Mouse (Mus musculus) hindlimb bud, embryonic 11.5 days (tissue): Measurements from ENCODE around the gene Chrnd.

Experiments used
- DNase-seq: peaks from one replicate; pipeline ENCODE4 v3.0.0-alpha.2; 2012; ENCODE audit warnings: low read depth, low spot score; ENCODE audit errors: extremely low spot score

Chrnd gene

DNA sequence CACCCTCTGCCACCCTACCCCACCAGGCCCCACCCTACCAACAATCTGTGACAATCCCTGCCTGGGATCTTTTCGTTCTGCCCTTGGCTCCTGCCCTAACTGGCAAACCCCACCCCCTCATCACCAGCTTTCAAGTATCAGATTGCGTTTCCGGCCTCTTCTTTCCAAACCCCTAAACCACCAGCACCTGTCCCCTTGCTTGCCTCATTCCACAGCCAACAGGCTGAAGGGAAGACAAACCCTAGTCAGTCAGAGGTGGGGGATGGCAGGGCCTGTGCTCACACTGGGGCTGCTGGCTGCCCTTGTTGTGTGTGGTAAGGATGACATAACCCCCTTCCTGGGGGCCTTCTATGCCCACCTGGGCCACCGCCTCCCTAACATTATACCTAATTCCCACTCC, at the start of gene Chrnd:
Gene Chrnd, plus strand, starts transcription at position 179 of the 400 bp plus-strand sequence.
- no peak for DNase-seq

DNA sequence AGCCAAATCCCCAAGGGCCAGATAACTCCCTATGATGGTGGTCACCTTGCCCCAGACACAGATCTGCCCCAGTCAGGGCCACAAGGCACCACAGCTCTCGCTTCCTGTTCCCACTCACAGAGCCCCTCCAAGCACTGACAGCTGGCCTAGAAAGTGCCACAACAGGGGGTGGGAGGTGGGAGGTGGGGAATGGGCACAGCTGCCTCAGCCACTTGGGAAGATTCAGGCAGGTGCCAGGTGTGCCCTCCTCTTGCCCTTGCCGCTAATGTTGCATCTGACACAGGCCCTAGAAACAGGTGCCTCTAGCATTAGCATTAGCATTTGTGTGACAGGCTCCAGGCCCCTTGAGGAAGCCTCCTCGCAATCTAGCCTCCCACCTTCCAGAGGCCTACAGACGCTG, 48.9 kb upstream of the Chrnd start:
- DNase-seq = no peak

GRCm38 (mm10) chr1:87142456-87142855, 48.0 kb upstream of the Chrnd start:
- DNase-seq = no peak

DNA sequence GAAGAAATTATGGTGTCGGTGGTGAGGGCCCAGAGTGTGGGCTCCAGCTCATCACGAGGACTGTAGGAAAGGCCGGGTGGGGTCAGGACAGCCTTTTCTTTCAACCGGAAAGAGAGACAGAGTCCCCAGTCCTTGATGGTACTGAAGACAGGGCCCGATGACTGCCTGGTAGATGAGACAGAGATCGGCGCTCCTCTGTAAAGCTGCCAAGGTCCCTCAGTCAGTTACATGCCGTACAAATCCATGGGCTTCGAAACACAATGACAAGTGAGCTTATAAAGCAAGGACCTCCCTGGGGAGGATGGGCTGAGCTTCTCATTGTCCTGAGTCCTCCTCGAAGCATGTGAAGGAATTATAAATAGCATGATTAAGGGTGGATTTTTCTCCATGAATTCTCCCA, 47.3 kb upstream of the Chrnd start:
- no peak for DNase-seq

DNA sequence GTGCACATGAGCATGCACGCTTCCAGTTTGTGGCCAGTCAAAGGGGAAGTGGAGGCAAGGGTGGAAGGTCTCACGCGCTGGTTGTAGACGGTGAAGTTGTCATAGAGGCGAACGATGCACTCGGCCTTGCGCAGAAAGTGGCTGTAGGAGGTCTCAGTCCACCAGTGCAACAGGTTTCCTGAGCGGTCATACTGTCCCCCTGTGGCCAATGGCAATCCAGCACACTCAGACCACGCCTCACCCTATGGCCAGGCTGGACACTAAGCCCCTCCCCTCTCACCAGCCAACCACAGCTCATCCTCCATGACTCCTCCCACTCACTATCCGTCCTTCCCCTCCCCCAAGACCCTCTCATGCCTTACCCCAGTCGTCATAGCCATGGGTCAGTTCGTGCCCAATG, 41.0 kb upstream of the Chrnd start:
- DNase-seq = no peak

DNA sequence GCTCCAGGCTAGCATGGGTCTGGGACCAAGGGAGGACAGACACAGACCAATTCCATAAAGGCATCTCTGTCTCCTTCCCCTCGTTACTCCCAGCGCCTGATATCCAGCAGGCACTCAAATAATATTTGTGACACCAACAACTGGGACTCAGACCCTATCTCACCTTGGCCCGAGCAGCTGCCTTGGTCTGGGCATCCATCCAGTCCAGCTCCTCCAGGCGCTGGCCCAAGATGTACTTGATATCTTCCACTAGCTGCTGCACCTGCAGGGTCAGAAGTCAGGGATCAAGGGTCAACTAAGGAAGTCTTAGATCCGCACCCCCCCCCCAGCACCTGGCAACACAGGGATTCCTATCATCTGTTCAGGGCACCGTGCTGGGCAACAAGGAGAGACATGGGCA, 39.1 kb upstream of the Chrnd start:
- DNase-seq = no peak

GRCm38 (mm10) chr1:87153776-87154500, 36.5 kb upstream of the Chrnd start:
- DNase-seq = no peak

DNA sequence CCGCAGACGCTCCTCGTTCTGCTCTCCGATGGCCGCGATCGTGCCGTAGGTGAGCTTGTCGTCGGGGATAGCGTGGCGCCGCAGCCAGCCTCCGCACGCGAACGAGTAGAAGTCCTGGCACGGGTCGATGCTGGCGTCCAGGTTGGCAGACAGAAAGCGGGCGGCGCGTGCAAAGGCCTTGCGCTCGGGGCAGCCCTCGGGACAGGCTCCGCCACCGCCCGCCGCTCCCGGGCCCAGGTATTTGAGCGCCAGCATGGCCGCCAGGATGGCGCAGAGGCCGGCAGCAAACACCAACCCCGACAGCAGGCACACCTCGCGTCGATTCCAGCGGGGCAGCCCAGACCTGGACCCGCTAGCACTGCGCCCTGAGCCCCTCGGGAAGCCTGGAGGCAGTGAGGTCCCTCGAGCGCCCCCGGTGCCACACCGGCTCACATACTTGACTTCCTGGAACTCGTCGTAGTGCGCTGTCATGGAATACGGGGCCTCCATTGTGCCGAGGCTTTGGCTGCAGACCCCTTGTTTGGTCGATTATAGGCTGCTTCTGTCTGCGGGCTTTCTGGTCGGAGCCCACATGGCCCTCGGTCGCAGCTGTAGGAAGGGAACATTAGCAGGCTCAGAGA, 35.8 kb upstream of the Chrnd start:
- DNase-seq = no peak

DNA sequence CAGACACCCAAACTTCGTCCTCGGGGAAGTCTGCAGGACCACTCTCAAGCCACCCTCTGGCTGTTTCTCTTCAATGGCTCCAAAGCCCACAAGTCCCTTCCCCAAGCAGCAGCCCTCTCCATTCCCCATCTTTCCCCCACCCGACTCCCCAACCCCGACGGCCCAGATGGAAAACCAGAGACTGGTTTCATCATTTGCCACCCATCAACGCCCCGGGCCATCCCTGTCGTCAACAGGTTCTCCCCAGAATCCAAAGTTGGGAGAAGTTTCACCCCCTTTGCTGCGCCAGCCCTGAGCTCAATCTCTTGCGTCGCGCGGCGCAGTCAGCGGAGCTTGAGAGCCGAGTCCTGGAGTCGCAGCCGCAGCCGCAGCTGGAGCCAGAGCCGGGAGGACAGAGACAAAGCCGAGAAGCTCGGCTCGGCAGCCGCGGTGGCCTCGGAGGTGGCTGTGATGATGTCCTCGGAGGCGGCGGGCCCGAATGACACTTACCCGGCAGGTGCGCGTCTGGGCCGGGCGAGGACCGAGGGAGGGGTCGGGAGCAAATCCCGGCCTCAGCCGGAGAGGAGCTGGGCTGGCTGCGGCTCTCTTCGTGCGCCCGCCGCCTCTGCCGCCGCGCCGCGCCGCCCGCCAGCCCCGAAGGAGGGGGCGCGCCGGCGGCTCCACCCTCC, 34.7 kb upstream of the Chrnd start:
- no peak for DNase-seq

DNA sequence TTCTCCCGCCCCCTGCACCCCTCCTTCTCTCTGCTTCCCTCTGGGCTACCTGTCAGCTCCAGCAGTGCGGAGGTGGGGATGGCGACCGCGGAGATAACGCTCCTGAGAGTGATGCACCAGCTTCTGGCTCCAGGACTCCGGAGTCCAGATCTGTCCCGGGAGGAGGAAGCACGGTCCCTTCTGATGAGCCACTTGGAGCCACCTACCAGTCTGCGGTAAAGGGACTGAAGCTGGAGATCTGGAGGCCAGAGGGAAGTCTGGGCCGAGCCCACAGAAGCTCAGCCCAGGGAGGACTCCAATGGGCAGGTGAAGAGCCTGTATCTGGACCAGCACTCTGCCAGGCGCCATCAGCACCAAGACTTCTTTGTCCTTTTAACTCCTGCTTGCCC, 34.2 kb upstream of the Chrnd start, which contains the start of gene Ecel1:
Gene Ecel1, minus strand, starts transcription at position 323 of the 389 bp plus-strand sequence.
- no peak for DNase-seq

DNA sequence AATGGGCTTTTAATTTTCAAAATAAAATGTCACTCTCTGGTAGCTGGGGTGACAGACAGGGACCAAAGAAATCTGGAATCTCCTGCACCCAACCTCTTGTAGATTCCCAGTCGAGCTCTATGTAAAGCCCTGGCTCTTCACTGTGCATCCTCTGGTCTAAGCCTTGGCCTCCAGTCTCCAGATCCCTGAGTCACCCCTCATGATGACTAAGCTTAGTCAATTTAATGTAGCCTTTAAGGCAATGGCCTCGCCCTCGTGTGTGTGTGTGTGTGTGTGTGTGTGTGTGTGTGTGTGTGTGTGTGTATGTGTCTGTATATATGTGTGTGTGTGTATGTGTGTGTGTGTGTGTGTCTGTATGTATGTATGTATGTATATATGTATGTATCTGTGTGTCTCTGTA, 31.0 kb upstream of the Chrnd start:
- no peak for DNase-seq

GRCm38 (mm10) chr1:87164164-87164795, 26.1 kb upstream of the Chrnd start:
- no peak for DNase-seq

- DNase-seq = no peak
Measured at GRCm38 (mm10) chr1:87164796-87165184, 25.6 kb upstream of the Chrnd start.

GRCm38 (mm10) chr1:87170458-87170857, 19.9 kb upstream of the Chrnd start:
- DNase-seq = no peak

- no peak for DNase-seq
Measured at GRCm38 (mm10) chr1:87171312-87171711, 19.1 kb upstream of the Chrnd start.

DNA sequence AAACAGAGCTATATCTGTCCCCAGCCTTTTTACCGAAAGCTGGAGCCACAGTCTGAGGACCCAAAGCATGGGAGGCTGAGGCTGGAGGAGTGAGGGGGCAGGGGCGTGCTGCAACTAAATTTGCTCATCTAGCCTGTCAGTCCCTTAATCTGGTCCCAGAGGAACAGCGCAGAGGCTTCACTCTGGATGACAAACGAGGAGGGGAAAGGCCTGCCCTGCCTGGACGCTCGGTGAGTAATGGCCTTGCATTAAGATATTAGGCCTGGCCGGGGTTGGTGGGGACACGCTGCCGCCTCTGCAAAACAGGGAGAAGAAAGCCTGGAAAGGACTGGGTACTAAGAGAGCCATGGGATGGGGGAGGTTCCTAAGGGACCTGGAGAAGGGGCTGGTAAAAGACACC, 18.1 kb upstream of the Chrnd start:
- DNase-seq = no peak

GRCm38 (mm10) chr1:87174006-87174955, 16.1 kb upstream of the Chrnd start:
- DNase-seq = peak; percentile 56

DNA sequence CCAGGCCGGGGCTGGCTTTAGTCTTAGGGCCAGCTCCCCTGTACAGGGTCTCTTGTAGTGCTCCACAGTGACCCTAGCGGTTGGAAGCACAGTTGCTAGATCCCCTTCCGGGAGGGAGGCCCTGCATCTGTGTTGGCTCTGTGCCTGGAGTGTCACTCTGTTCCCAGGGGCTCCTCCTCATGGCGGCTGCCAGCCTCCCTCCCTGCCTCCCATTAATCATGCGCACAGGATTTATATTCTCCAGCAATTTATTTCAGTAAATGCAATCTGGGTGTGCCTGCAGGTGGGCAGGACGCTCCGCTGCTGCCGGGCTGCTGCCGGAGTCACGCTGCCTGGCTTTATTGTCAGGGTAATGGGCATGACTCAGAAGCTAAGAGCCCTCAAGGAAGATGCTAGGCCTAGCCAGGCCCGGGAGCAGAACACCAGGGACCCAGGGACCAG, 14.5 kb upstream of the Chrnd start:
- no peak for DNase-seq

- DNase-seq = no peak
Measured at GRCm38 (mm10) chr1:87180896-87181295, 9.5 kb upstream of the Chrnd start.

DNA sequence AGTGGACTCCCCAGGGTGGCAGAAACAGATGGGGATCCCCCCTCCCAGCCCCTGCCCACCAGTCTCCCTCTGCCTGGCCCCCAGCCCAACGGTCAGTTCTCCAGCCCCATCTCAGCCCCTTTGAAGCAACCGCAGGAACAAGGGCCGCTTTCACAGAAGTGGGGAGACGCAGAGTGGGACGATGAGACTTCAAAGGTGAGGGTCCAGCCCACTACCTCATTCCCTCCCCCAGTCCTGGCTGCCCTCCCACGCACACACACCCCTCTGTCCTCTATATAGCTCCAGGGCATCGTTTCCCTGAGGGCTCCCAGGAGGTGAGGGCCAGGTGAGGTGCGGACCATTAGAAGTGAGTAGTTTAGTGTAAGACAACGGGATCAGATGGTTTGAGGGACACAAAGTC, 7.4 kb upstream of the Chrnd start, which contains the start of gene Prss56:
Gene Prss56, plus strand, starts transcription at position 301 of the 400 bp plus-strand sequence.
- no peak for DNase-seq
